Mouse (Mus musculus): ENCODE measurements at regions not wholly inside any gene's neighbourhood (a gene's known extent, or its start where the extent isn't known, plus 50 kb on each side); places are given as distances from the start of the nearest gene placed in this dataset.

- Histone ChIP-seq H3K4me2 (no peak overlapping the region), H3K4me3 (replicated peaks) (no peak overlapping the region), H3K9ac (no peak overlapping the region), H3K9me3 (replicated peaks) (no peaks in the 10 kb centered on the region), H3K36me3 (no peaks in the 10 kb centered on the region), H3K4me1 (replicated peaks) (no peaks in the 10 kb centered on the region), H3K27me3 (no peaks in the 10 kb centered on the region), H3K27ac (no peak overlapping the region)
- no peak for DNase-seq
- WGBS (ENCODE audit: insufficient replicate concordance), result 39% methylated on average over 2 of the region's 2 CpGs
- ATAC-seq (ENCODE audit: low read depth), result no peak
Observed at GRCm38 (mm10) chr1:57032407-57032806, 54.0 kb upstream of the Satb2 start.

GRCm38 (mm10) chr1:57033244-57033643 is 54.8 kb upstream of the Satb2 start:
- no peaks in the 10 kb centered on the region for H3K27me3 ChIP-seq
- no peaks in the 10 kb centered on the region for H3K9me3 ChIP-seq (replicated peaks)
- no peak overlapping the region for H3K27ac ChIP-seq
- no peak for DNase-seq
- WGBS (ENCODE audit: insufficient replicate concordance), result 65% methylated on average over 2 of the region's 2 CpGs
- ATAC-seq (ENCODE audit: low read depth), result no peak
- no peak overlapping the region for H3K9ac ChIP-seq
- H3K4me1 ChIP-seq (replicated peaks), result no peaks in the 10 kb centered on the region
- no peaks in the 10 kb centered on the region for H3K36me3 ChIP-seq
- H3K4me2 ChIP-seq, result no peak overlapping the region
- no peak overlapping the region for H3K4me3 ChIP-seq (replicated peaks)

GRCm38 (mm10) chr1:57034411-57034810 is 56.0 kb upstream of the Satb2 start:
- 66% methylated on average over 6 of the region's 6 CpGs for WGBS (ENCODE audit: insufficient replicate concordance)
- Histone ChIP-seq H3K27ac (no peak overlapping the region), H3K36me3 (no peaks in the 10 kb centered on the region), H3K9me3 (replicated peaks) (no peaks in the 10 kb centered on the region), H3K4me2 (no peak overlapping the region), H3K9ac (no peak overlapping the region), H3K4me3 (replicated peaks) (no peak overlapping the region), H3K27me3 (no peaks in the 10 kb centered on the region), H3K4me1 (replicated peaks) (no peaks in the 10 kb centered on the region)
- DNase-seq (no peak), ATAC-seq (ENCODE audit: low read depth) (no peak)

- no peak for ATAC-seq (ENCODE audit: low read depth)
- Histone ChIP-seq H3K9ac (no peak overlapping the region), H3K27me3 (no peaks in the 10 kb centered on the region), H3K4me3 (replicated peaks) (no peak overlapping the region), H3K4me1 (replicated peaks) (no peaks in the 10 kb centered on the region), H3K4me2 (no peak overlapping the region), H3K36me3 (no peaks in the 10 kb centered on the region), H3K27ac (no peak overlapping the region), H3K9me3 (replicated peaks) (no peaks in the 10 kb centered on the region)
- no peak for DNase-seq
- 78% methylated on average over 3 of the region's 3 CpGs for WGBS (ENCODE audit: insufficient replicate concordance)
Observed at GRCm38 (mm10) chr1:57036382-57036781, 57.9 kb upstream of the Satb2 start.

- Histone ChIP-seq H3K4me2 (no peak overlapping the region), H3K4me3 (replicated peaks) (no peak overlapping the region), H3K36me3 (no peaks in the 10 kb centered on the region), H3K9me3 (replicated peaks) (no peaks in the 10 kb centered on the region), H3K9ac (no peak overlapping the region), H3K27ac (no peak overlapping the region), H3K27me3 (no peaks in the 10 kb centered on the region), H3K4me1 (replicated peaks) (no peaks in the 10 kb centered on the region)
- ATAC-seq (ENCODE audit: low read depth) (no peak), DNase-seq (no peak)
- 44% methylated on average over 8 of the region's 8 CpGs for WGBS (ENCODE audit: insufficient replicate concordance)
Observed at GRCm38 (mm10) chr1:57040201-57040600, 61.8 kb upstream of the Satb2 start.

- Histone ChIP-seq H3K36me3 (no peaks in the 10 kb centered on the region), H3K4me1 (replicated peaks) (no peaks in the 10 kb centered on the region), H3K27me3 (no peaks in the 10 kb centered on the region), H3K4me3 (replicated peaks) (no peak overlapping the region), H3K9ac (no peak overlapping the region), H3K4me2 (no peak overlapping the region), H3K9me3 (replicated peaks) (no peaks in the 10 kb centered on the region), H3K27ac (no peak overlapping the region)
- no peak for DNase-seq
- no peak for ATAC-seq (ENCODE audit: low read depth)
Observed at GRCm38 (mm10) chr1:57041578-57041977, 63.1 kb upstream of the Satb2 start.

- Histone ChIP-seq H3K27ac (no peak overlapping the region), H3K4me3 (replicated peaks) (no peak overlapping the region), H3K36me3 (no peaks in the 10 kb centered on the region), H3K27me3 (no peaks in the 10 kb centered on the region), H3K4me2 (no peak overlapping the region), H3K9ac (no peak overlapping the region), H3K4me1 (replicated peaks) (no peaks in the 10 kb centered on the region), H3K9me3 (replicated peaks) (no peaks in the 10 kb centered on the region)
- DNase-seq, result no peak
- no peak for ATAC-seq (ENCODE audit: low read depth)
- 67% methylated on average over 4 of the region's 4 CpGs for WGBS (ENCODE audit: insufficient replicate concordance)
Observed at GRCm38 (mm10) chr1:57053836-57054235, 75.4 kb upstream of the Satb2 start.

- Histone ChIP-seq H3K4me2 (no peak overlapping the region), H3K36me3 (no peaks in the 10 kb centered on the region), H3K27me3 (no peaks in the 10 kb centered on the region), H3K4me3 (replicated peaks) (no peak overlapping the region), H3K4me1 (replicated peaks) (no peaks in the 10 kb centered on the region), H3K9me3 (replicated peaks) (no peaks in the 10 kb centered on the region), H3K27ac (no peak overlapping the region), H3K9ac (no peak overlapping the region)
- ATAC-seq (ENCODE audit: low read depth), result no peak
- no peak for DNase-seq
- WGBS (ENCODE audit: insufficient replicate concordance), result 64% methylated on average over 9 of the region's 9 CpGs
Observed at GRCm38 (mm10) chr1:57055976-57056375, 77.5 kb upstream of the Satb2 start.

GRCm38 (mm10) chr1:57059216-57059615 is 80.8 kb upstream of the Satb2 start:
- Histone ChIP-seq H3K4me2 (no peak overlapping the region), H3K4me3 (replicated peaks) (no peak overlapping the region), H3K27me3 (no peaks in the 10 kb centered on the region), H3K9me3 (replicated peaks) (no peaks in the 10 kb centered on the region), H3K9ac (no peak overlapping the region), H3K27ac (no peak overlapping the region), H3K4me1 (replicated peaks) (no peaks in the 10 kb centered on the region), H3K36me3 (no peaks in the 10 kb centered on the region)
- WGBS (ENCODE audit: insufficient replicate concordance), result 65% methylated on average over 3 of the region's 3 CpGs
- DNase-seq (no peak), ATAC-seq (ENCODE audit: low read depth) (no peak)

GRCm38 (mm10) chr1:57075221-57075620 is 96.8 kb upstream of the Satb2 start:
- Histone ChIP-seq H3K4me1 (replicated peaks) (no peaks in the 10 kb centered on the region), H3K9ac (no peak overlapping the region), H3K4me3 (replicated peaks) (no peak overlapping the region), H3K36me3 (no peaks in the 10 kb centered on the region), H3K9me3 (replicated peaks) (no peaks in the 10 kb centered on the region), H3K27ac (no peak overlapping the region), H3K27me3 (no peaks in the 10 kb centered on the region), H3K4me2 (no peak overlapping the region)
- 37% methylated on average over 3 of the region's 3 CpGs for WGBS (ENCODE audit: insufficient replicate concordance)
- ATAC-seq (ENCODE audit: low read depth) (no peak), DNase-seq (no peak)

GRCm38 (mm10) chr1:57076696-57077095 is 98.2 kb upstream of the Satb2 start:
- no peak overlapping the region for H3K27ac ChIP-seq
- no peaks in the 10 kb centered on the region for H3K4me1 ChIP-seq (replicated peaks)
- 51% methylated on average over 8 of the region's 8 CpGs for WGBS (ENCODE audit: insufficient replicate concordance)
- DNase-seq (no peak), ATAC-seq (ENCODE audit: low read depth) (no peak)
- H3K4me2 ChIP-seq, result no peak overlapping the region
- no peaks in the 10 kb centered on the region for H3K36me3 ChIP-seq
- no peak overlapping the region for H3K9ac ChIP-seq
- H3K27me3 ChIP-seq, result no peaks in the 10 kb centered on the region
- no peak overlapping the region for H3K4me3 ChIP-seq (replicated peaks)
- no peaks in the 10 kb centered on the region for H3K9me3 ChIP-seq (replicated peaks)

- Histone ChIP-seq H3K27me3 (no peaks in the 10 kb centered on the region), H3K4me3 (replicated peaks) (no peak overlapping the region), H3K4me2 (no peak overlapping the region), H3K9ac (no peak overlapping the region), H3K27ac (no peak overlapping the region), H3K4me1 (replicated peaks) (no peaks in the 10 kb centered on the region), H3K9me3 (replicated peaks) (no peaks in the 10 kb centered on the region), H3K36me3 (no peaks in the 10 kb centered on the region)
- WGBS (ENCODE audit: insufficient replicate concordance), result 57% methylated on average over 4 of the region's 4 CpGs
- ATAC-seq (ENCODE audit: low read depth) (no peak), DNase-seq (no peak)
Observed at GRCm38 (mm10) chr1:57080306-57080705, 101.9 kb upstream of the Satb2 start.

- no peaks in the 10 kb centered on the region for H3K36me3 ChIP-seq
- WGBS (ENCODE audit: insufficient replicate concordance), result 74% methylated on average over 17 of the region's 17 CpGs
- no peak overlapping the region for H3K9ac ChIP-seq
- H3K9me3 ChIP-seq (replicated peaks), result no peaks in the 10 kb centered on the region
- ATAC-seq (ENCODE audit: low read depth) (no peak), DNase-seq (no peak)
- no peak overlapping the region for H3K27ac ChIP-seq
- no peaks in the 10 kb centered on the region for H3K4me1 ChIP-seq (replicated peaks)
- no peaks in the 10 kb centered on the region for H3K27me3 ChIP-seq
- no peak overlapping the region for H3K4me2 ChIP-seq
- H3K4me3 ChIP-seq (replicated peaks), result no peak overlapping the region
Observed at GRCm38 (mm10) chr1:57083134-57083533, 104.7 kb upstream of the Satb2 start.
